Mouse (Mus musculus): Measurements from ENCODE around the gene Gm20696.

DNA sequence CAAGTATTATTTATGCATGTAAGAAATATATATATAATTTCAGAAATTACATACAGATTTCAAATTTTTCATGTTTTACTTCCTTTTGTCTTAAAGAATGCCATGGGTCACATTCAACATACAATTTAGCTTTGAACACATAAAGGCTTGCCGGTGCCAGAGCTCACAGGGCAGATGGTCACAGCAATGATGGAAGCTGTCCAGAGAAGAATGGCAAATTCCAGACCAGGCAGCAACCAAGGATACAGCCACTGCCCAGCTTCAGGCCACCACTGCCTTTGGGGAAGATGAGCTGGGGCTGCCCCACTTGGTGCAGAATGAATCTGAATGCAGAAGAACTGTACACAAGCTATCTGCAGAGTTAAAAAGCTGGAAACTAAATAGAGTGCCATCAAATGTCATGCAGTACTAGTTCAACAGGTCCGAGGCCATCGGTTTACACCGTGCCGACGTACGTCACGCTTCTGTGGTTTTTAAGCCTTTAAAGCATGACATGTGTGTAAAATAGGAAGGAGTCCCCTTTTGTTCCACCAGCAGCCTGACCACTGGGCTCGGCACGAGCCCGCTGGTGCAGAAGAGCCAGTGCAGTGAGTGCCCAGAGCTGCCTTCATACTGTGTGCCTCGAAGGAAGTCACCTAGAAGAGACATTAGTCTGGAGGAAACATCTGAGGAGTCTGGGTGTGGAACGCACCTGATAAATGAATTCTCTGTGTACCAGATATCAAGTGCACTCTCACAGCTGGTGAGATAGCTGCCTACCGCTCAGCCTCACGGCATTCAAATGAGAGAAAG lies 383.5 kb downstream of the Gm20696 start:
- TF ChIP-seq CTCF (IDR thresholded peaks at IDR 0.05; ENCODE audit: extremely low read depth, insufficient read depth, insufficient read length, insufficient replicate concordance) (no peak), POLR2A (IDR thresholded peaks at IDR 0.05; ENCODE audit: low read depth, low read length) (no peak)
